7 mouse cellular contexts compared by ENCODE assay signal in genomic region chr9:119357331-119358057, GRCm38 (mm10). TPM values are rescaled to one million over a fixed set of nuclear protein-coding genes. Genes with fewer than 3 reads are reported as not detected.
DNase-seq lines count a peak whose midpoint lies in the region; ATAC-seq and TF ChIP-seq lines count a peak whose summit lies in the region.

Gene Xylb, plus strand, starts transcription at chr9:119357381.

- H3K4me3 ChIP-seq in intestine, postnatal 0 days (ENCODE audit: low read depth, low read length): peak within 1 kb of the TSS; percentile 78
- peak within 1 kb of the TSS; percentile 63 for H3K4me3 ChIP-seq in midbrain, embryonic 12.5 days
- peak within 1 kb of the TSS; percentile 78 for H3K4me3 ChIP-seq in small intestine, adult 2 months (ENCODE audit: low read depth, low read length)

- no peaks in the 10 kb centered on the region for H3K9me3 ChIP-seq in intestine, postnatal 0 days (ENCODE audit: control insufficient read depth)
- no peaks in the 10 kb centered on the region for H3K9me3 ChIP-seq in midbrain, embryonic 12.5 days

- peak within 1 kb of the TSS; percentile 62 for H3K9ac ChIP-seq in intestine, postnatal 0 days (ENCODE audit: low read depth, low read length)
- H3K9ac ChIP-seq in midbrain, embryonic 12.5 days (replicated peaks): peak within 1 kb of the TSS; percentile 65

- H3K27me3 ChIP-seq in intestine, postnatal 0 days (replicated peaks; ENCODE audit: control insufficient read depth, insufficient read depth, low read length): no peaks in the 10 kb centered on the region
- no peaks in the 10 kb centered on the region for H3K27me3 ChIP-seq in midbrain, embryonic 12.5 days
- no peaks in the 10 kb centered on the region for H3K27me3 ChIP-seq in small intestine, adult 2 months (ENCODE audit: control insufficient read depth, insufficient read depth, low read length)

- peak; percentile 84 for DNase-seq in adrenal gland, adult 8-10 months
- peak; percentile 89 for DNase-seq in embryo, embryonic 9.5 days (ENCODE audit: extremely low spot score)
- no peak for DNase-seq in gonadal fat pad, adult 2 months (ENCODE audit: low read depth)
- peak; percentile 95 for DNase-seq in left cerebral cortex, postnatal 4 days

- no peaks in the 10 kb centered on the region for H3K4me1 ChIP-seq in intestine, postnatal 0 days (replicated peaks; ENCODE audit: control insufficient read depth, insufficient read depth, low read length)
- no peaks in the 10 kb centered on the region; the same call in 1 of the 2 replicates for H3K4me1 ChIP-seq in midbrain, embryonic 12.5 days
- peaks cover 2% of the 10 kb centered on the region; the same call in 1 of the 2 replicates for H3K4me1 ChIP-seq in small intestine, adult 2 months (ENCODE audit: control insufficient read depth, insufficient read depth, insufficient read length, low read length)

- TF ChIP-seq POLR2A in small intestine, adult 2 months (IDR thresholded peaks at IDR 0.05; ENCODE audit: low read depth, low read length): peak; percentile 57; the same call in 1 of the 2 replicates

- peak; percentile 98 for TF ChIP-seq CTCF in intestine, postnatal 0 days (IDR thresholded peaks at IDR 0.05; ENCODE audit: low read depth)
- peak; percentile 79 for TF ChIP-seq CTCF in small intestine, adult 2 months (IDR thresholded peaks at IDR 0.05; ENCODE audit: extremely low read depth, insufficient read length, insufficient replicate concordance, low read depth, low read length)

- H3K27ac ChIP-seq in intestine, postnatal 0 days (ENCODE audit: low read depth, low read length): peak within 1 kb of the TSS; percentile 21; the same call in 1 of the 2 replicates
- H3K27ac ChIP-seq in midbrain, embryonic 12.5 days (replicated peaks): no peak within 1 kb of the TSS
- no peak within 1 kb of the TSS for H3K27ac ChIP-seq in small intestine, adult 2 months (ENCODE audit: insufficient read depth, low read depth, low read length)

- H3K36me3 ChIP-seq in intestine, postnatal 0 days (ENCODE audit: control insufficient read depth, insufficient read depth): peaks cover 5% of the 10 kb centered on the region; the same call in 1 of the 2 replicates
- H3K36me3 ChIP-seq in midbrain, embryonic 12.5 days: no peaks in the 10 kb centered on the region
- no peaks in the 10 kb centered on the region for H3K36me3 ChIP-seq in small intestine, adult 2 months (ENCODE audit: control insufficient read depth, insufficient read depth, low read length)

- ATAC-seq in intestine, postnatal 0 days: peak; percentile 88
- peak; percentile 89 for ATAC-seq in midbrain, embryonic 12.5 days (ENCODE audit: low FRiP score, low read depth)

- H3K4me2 ChIP-seq in intestine, postnatal 0 days (replicated peaks; ENCODE audit: low read depth): peak within 1 kb of the TSS; percentile 95
- peak within 1 kb of the TSS; percentile 89 for H3K4me2 ChIP-seq in midbrain, embryonic 12.5 days (replicated peaks)

- intact Hi-C loops in left cerebral cortex, postnatal 4 days (cut with DNase I): loop anchor here (10.0 kb wide), 1 partner anchor 77 kb away; no protein-coding TSS in a partner anchor

- 3% methylated on average over 63 of the region's 65 CpGs for WGBS in intestine, postnatal 0 days
- 3% methylated on average over 65 of the region's 65 CpGs for WGBS in midbrain, embryonic 12.5 days
- 1% methylated on average over 65 of the region's 65 CpGs for WGBS in small intestine, adult 2 months

RNA-seq across cellular contexts. Expression of gene Xylb, which starts in this region (rescaled TPM):
- 1 to 10 TPM in 3 of 4 experiments, under 1 TPM in 1; 0.87 to 2.2 (median 1.5) TPM for total RNA-seq in adrenal gland, adult 8-10 months (2022)
- polyA plus RNA-seq in gonadal fat pad, adult 2 months (2012; rRNA removed): 12.8 and 24.9 TPM in 2 replicates
- polyA plus RNA-seq in intestine, postnatal 0 days (2015; fragmentation: Nextera tagmentation; extraction: Ambion mirVana): 10.8 and 11.7 TPM in 2 replicates
- 1 to 10 TPM; 2.9 to 3.5 TPM for total RNA-seq in left cerebral cortex, postnatal 4 days (2021)
- polyA plus RNA-seq in midbrain, embryonic 12.5 days (2016; fragmentation: Nextera tagmentation; extraction: Ambion mirVana): 5.0 and 5.7 TPM in 2 replicates
- 8.0 and 8.9 TPM in 2 replicates for polyA plus RNA-seq in small intestine, adult 2 months (2012; rRNA removed)
